Mouse (Mus musculus) midbrain, embryonic 11.5 days (tissue): ENCODE measurements at regions not wholly inside any gene's neighbourhood (a gene's known extent, or its start where the extent isn't known, plus 50 kb on each side); places are given as distances from the start of the nearest gene placed in this dataset.

Experiments
- ATAC-seq: fragments of 200-750 bp; cut with Nextera tagmentation; 2 replicates; pipeline ENCODE4 v1.8.0; 2017; ENCODE audit warnings: moderate TSS enrichment, moderate library complexity; ENCODE audit not compliant: low FRiP score
- DNase-seq: peaks from one replicate; pipeline ENCODE4 v3.0.0; 2015; ENCODE audit warnings: low spot score; ENCODE audit errors: missing footprints
- H3K27ac ChIP-seq: fragments of 300-500 bp; sonication (generic); 2 replicates; pipeline ENCODE4 v1.5.1; 2014; ENCODE audit warnings: low read depth, low read length
- H3K27me3 ChIP-seq: fragments of 300-500 bp; sonication (generic); 2 replicates; pipeline ENCODE4 v1.6.1; 2014; ENCODE audit warnings: mild to moderate bottlenecking, low read length, moderate library complexity, mixed read lengths; ENCODE audit not compliant: control insufficient read depth, insufficient read depth
- H3K36me3 ChIP-seq: fragments of 300-500 bp; sonication (generic); 2 replicates; pipeline ENCODE4 v1.6.1; 2014; ENCODE audit warnings: mild to moderate bottlenecking, low read length, moderate library complexity, mixed read lengths; ENCODE audit not compliant: control insufficient read depth, insufficient read depth
- H3K4me1 ChIP-seq: fragments of 300-500 bp; sonication (generic); 2 replicates; pipeline ENCODE4 v1.6.1; 2014; ENCODE audit warnings: low read length; ENCODE audit not compliant: control insufficient read depth, insufficient read depth
- H3K4me2 ChIP-seq: fragments of 300-500 bp; sonication (generic); 2 replicates; pipeline ENCODE4 v1.6.1; 2014; ENCODE audit warnings: mild to moderate bottlenecking, moderate library complexity
- H3K4me3 ChIP-seq: fragments of 300-500 bp; sonication (generic); 2 replicates; pipeline ENCODE4 v1.5.1; 2014; ENCODE audit warnings: low read depth, low read length
- H3K9ac ChIP-seq: fragments of 300-500 bp; sonication (generic); 2 replicates; pipeline ENCODE4 v1.6.1; 2014; ENCODE audit warnings: low read length
- H3K9me3 ChIP-seq: fragments of 300-500 bp; sonication (generic); 2 replicates; pipeline ENCODE4 v1.6.1; 2016; ENCODE audit warnings: low read length; ENCODE audit not compliant: control insufficient read depth
- WGBS: fragments of 180-500 bp; shearing (Covaris S2); extraction: QIAGEN DNeasy Blood & Tissue Kit; methylation state at CpG from one replicate; pipeline ENCODE4 v1.1.7; 2014; 5-methylcytosine and 5-hydroxymethylcytosine counted together

DNA sequence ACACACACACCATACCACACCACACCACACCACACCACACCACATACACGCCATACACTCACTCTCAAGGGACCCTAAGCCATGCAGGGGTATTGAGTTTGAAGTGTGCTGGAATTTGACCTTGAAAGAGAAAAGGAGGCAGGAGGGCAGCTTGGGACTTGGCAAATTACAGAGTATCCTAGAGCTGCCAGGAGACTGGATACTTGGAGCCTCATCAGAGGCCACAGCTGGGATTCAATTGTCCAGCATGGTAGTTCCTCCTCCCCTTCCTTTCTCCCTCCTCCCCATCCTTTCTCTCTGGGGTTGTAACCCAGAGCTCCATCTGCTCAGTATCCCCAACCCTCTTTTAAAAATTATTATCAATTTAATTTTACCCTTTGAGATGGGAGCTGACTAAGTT is 50.7 kb upstream of the Tarbp1 start:
- no peak overlapping the region for H3K4me3 ChIP-seq
- no peak overlapping the region for H3K27ac ChIP-seq
- WGBS = 72% methylated on average over 1 of the region's 1 CpGs
- H3K4me1 ChIP-seq = peaks cover 3% of the 10 kb centered on the region; the same call in 1 of the 2 replicates
- H3K9ac ChIP-seq = no peak overlapping the region
- no peak for ATAC-seq
- no peaks in the 10 kb centered on the region for H3K9me3 ChIP-seq
- no peak overlapping the region for H3K4me2 ChIP-seq
- no peaks in the 10 kb centered on the region for H3K27me3 ChIP-seq
- H3K36me3 ChIP-seq = no peaks in the 10 kb centered on the region
- DNase-seq = no peak
